Mouse (Mus musculus) stomach, embryonic 16.5 days (tissue): ENCODE measurements around the gene Stk39. TPM values are rescaled to one million over a fixed set of nuclear protein-coding genes. Genes with fewer than 3 reads are reported as not detected.
A peak's percentile ranks its signal among the peaks of the same experiment; 100 is the strongest.

ENCODE experiments used
- ATAC-seq: fragments of 200-750 bp; cut with Nextera tagmentation; 2 replicates; pipeline ENCODE4 v1.8.0; 2017; ENCODE audit warnings: moderate number of reproducible peaks, moderate TSS enrichment; ENCODE audit not compliant: insufficient read depth, low FRiP score
- H3K27ac ChIP-seq: fragments of 300-500 bp; sonication (generic); 2 replicates; pipeline ENCODE4 v1.5.1; 2014; ENCODE audit warnings: low read length
- H3K27me3 ChIP-seq: fragments of 300-500 bp; sonication (generic); 2 replicates; pipeline ENCODE4 v1.6.1; 2014; ENCODE audit warnings: low read length, control low read depth, mixed read lengths; ENCODE audit not compliant: control insufficient read depth, insufficient read depth
- H3K36me3 ChIP-seq: fragments of 300-500 bp; sonication (generic); 2 replicates; pipeline ENCODE4 v1.6.1; 2014; ENCODE audit warnings: low read length; ENCODE audit not compliant: control insufficient read depth, insufficient read depth
- H3K4me1 ChIP-seq: fragments of 300-500 bp; sonication (generic); 2 replicates; pipeline ENCODE4 v1.6.1; 2014; ENCODE audit warnings: low read length, control low read depth, mixed read lengths; ENCODE audit not compliant: control insufficient read depth, insufficient read depth
- H3K4me2 ChIP-seq: fragments of 300-500 bp; sonication (generic); 2 replicates; pipeline ENCODE4 v1.6.1; 2014; ENCODE audit warnings: low read depth, low read length, mixed read lengths
- H3K4me3 ChIP-seq: fragments of 300-500 bp; sonication (generic); replicated peaks from 2 replicates; pipeline ENCODE4 v1.5.1; 2014; ENCODE audit warnings: mild to moderate bottlenecking, low read length
- H3K9ac ChIP-seq: fragments of 300-500 bp; sonication (generic); 2 replicates; pipeline ENCODE4 v1.6.1; 2014; ENCODE audit warnings: low read length
- H3K9me3 ChIP-seq: fragments of 300-500 bp; sonication (generic); replicated peaks from 2 replicates; pipeline ENCODE4 v1.6.1; 2016; ENCODE audit warnings: low read length, control low read depth; ENCODE audit not compliant: control insufficient read depth
- WGBS: fragments of 180-500 bp; shearing (Covaris S2); extraction: QIAGEN DNeasy Blood & Tissue Kit; methylation state at CpG from one replicate; pipeline ENCODE4 v1.1.7; 2014; 5-methylcytosine and 5-hydroxymethylcytosine counted together
- polyA plus RNA-seq: library from polyadenylated mRNA; unstranded; fragments of >200 nt; fragmentation: Nextera tagmentation; extraction: Ambion mirVana; gene quantifications from 2 replicates; pipeline ENCODE4 v1.2.1, GENCODE M21; 2015

Gene Stk39
- polyA plus RNA-seq, 1 experiment from 2014 or later: 9.4 TPM

- no peak overlapping the region for H3K9ac ChIP-seq
- H3K27ac ChIP-seq: no peak overlapping the region
- H3K9me3 ChIP-seq: no peaks in the 10 kb centered on the region
- no peak overlapping the region for H3K4me3 ChIP-seq
- WGBS: 64% methylated on average over 19 of the region's 19 CpGs
- no peaks in the 10 kb centered on the region for H3K36me3 ChIP-seq
- peaks cover 7% of the 10 kb centered on the region; the same call in 1 of the 2 replicates for H3K4me1 ChIP-seq
- no peak for ATAC-seq
- H3K27me3 ChIP-seq: no peaks in the 10 kb centered on the region
- H3K4me2 ChIP-seq: 0 out of 2 replicates have a peak overlapping the region, but pooled peaks have one; percentile 6
Observed at GRCm38 (mm10) chr2:68465266-68466123, 6.6 kb downstream of the Stk39 start.

DNA sequence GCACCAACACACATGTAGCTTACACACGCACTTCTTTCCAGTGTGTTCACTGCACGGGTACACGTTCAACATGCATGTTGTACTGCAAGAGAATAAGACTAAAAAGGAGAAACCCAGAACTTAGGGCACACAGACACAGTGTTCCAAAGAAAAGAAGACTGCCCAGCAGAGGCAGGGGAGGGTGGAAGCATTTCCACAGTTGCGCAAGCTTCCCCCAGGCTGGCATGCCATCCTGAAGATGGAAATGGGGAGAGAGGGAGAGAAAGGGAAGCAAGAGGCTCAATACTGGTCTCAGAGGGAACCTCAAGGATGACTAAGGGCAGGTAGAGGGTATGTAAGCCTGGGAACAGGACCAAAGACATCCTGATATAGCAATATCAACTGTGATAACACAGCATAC lies 7.6 kb downstream of the Stk39 start:
- Histone ChIP-seq H3K9ac (no peak overlapping the region), H3K27ac (no peak overlapping the region), H3K27me3 (no peaks in the 10 kb centered on the region), H3K9me3 (no peaks in the 10 kb centered on the region), H3K36me3 (no peaks in the 10 kb centered on the region), H3K4me1 (peaks cover 7% of the 10 kb centered on the region; the same call in 1 of the 2 replicates), H3K4me3 (no peak overlapping the region), H3K4me2 (no peak overlapping the region)
- WGBS: 96% methylated on average over 4 of the region's 4 CpGs
- no peak for ATAC-seq

GRCm38 (mm10) chr2:68463801-68464200 lies 8.3 kb downstream of the Stk39 start:
- ATAC-seq: no peak
- Histone ChIP-seq H3K4me1 (peaks cover 7% of the 10 kb centered on the region; the same call in 1 of the 2 replicates), H3K9me3 (no peaks in the 10 kb centered on the region), H3K9ac (no peak overlapping the region), H3K27me3 (no peaks in the 10 kb centered on the region), H3K4me3 (no peak overlapping the region), H3K4me2 (no peak overlapping the region), H3K36me3 (no peaks in the 10 kb centered on the region), H3K27ac (no peak overlapping the region)
- 65% methylated on average over 4 of the region's 4 CpGs for WGBS

DNA sequence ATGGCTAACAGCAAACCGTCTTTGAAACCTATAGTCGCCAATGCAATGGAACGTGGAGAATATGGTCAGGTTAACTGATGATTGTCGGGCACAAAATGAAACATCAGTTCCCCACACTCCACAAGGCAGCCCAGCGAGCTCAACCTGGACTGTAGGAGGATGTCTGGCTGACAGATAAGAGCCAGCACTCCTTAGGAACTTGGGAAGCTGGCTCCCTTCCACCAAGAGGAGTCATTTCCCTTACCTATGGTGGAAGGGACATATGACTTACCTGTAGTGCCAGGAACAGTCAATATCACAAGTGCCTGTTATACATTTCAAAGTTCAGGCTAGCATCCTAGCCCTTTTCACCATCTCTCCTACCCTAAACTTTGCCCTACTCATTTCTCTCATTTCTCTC lies 14.0 kb downstream of the Stk39 start:
- Histone ChIP-seq H3K27me3 (no peaks in the 10 kb centered on the region), H3K36me3 (no peaks in the 10 kb centered on the region), H3K9me3 (no peaks in the 10 kb centered on the region), H3K4me1 (no peaks in the 10 kb centered on the region), H3K9ac (no peak overlapping the region), H3K4me3 (no peak overlapping the region), H3K27ac (no peak overlapping the region), H3K4me2 (no peak overlapping the region)
- WGBS: 83% methylated on average over 5 of the region's 5 CpGs
- ATAC-seq: no peak

GRCm38 (mm10) chr2:68457455-68458032 lies 14.5 kb downstream of the Stk39 start:
- Histone ChIP-seq H3K36me3 (no peaks in the 10 kb centered on the region), H3K27me3 (no peaks in the 10 kb centered on the region), H3K4me3 (no peak overlapping the region), H3K9me3 (no peaks in the 10 kb centered on the region), H3K4me1 (no peaks in the 10 kb centered on the region), H3K27ac (no peak overlapping the region), H3K9ac (no peak overlapping the region), H3K4me2 (no peak overlapping the region)
- 53% methylated on average over 6 of the region's 6 CpGs for WGBS
- no peak for ATAC-seq

DNA sequence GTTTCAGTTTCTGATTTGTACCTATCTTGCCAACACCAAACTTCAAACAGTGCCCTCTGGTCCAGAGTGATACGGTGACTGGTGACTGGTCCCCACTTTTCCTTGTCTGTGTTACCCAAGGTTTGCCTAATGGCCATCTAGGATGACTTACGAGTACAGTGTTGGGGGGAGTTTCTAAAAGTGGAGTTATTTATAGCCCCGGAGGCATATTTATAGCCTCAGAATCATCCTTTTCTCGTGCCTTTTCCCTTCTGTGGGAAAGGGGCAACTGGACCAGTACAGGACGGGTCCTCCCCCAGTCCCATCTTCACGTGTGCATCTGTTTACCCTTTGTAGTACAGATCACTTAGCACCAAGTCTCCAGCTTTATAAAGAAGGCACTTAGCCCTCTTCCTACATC lies 15.2 kb downstream of the Stk39 start:
- no peaks in the 10 kb centered on the region for H3K27me3 ChIP-seq
- no peaks in the 10 kb centered on the region for H3K36me3 ChIP-seq
- no peak overlapping the region for H3K9ac ChIP-seq
- no peak for ATAC-seq
- H3K9me3 ChIP-seq: no peaks in the 10 kb centered on the region
- H3K27ac ChIP-seq: no peak overlapping the region
- no peaks in the 10 kb centered on the region for H3K4me1 ChIP-seq
- no peak overlapping the region for H3K4me3 ChIP-seq
- no peak overlapping the region for H3K4me2 ChIP-seq
- 61% methylated on average over 6 of the region's 6 CpGs for WGBS

DNA sequence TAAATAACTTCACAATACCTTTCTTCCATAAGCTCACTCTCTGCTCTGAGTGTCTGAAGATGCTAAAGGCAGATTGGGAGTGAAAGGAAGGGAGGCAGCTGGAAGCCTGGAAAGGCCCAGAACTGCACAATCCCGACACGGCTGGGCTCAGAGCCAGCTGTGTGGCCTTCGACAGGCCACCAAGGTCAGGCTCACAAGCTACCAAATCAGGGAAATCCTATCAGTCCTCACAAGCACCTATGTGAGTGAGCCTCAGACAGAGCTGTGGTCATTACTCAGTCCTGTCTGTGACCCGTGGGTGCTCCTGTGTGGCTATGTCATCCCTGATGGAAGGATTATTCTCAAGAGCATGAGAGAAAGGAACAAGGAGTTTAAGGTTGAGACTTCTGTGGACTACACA lies 19.7 kb downstream of the Stk39 start:
- H3K27ac ChIP-seq: no peak overlapping the region
- 74% methylated on average over 4 of the region's 4 CpGs for WGBS
- H3K27me3 ChIP-seq: no peaks in the 10 kb centered on the region
- H3K36me3 ChIP-seq: no peaks in the 10 kb centered on the region
- no peaks in the 10 kb centered on the region for H3K4me1 ChIP-seq
- no peak overlapping the region for H3K4me3 ChIP-seq
- no peak for ATAC-seq
- no peak overlapping the region for H3K9ac ChIP-seq
- H3K4me2 ChIP-seq: no peak overlapping the region
- H3K9me3 ChIP-seq: no peaks in the 10 kb centered on the region

DNA sequence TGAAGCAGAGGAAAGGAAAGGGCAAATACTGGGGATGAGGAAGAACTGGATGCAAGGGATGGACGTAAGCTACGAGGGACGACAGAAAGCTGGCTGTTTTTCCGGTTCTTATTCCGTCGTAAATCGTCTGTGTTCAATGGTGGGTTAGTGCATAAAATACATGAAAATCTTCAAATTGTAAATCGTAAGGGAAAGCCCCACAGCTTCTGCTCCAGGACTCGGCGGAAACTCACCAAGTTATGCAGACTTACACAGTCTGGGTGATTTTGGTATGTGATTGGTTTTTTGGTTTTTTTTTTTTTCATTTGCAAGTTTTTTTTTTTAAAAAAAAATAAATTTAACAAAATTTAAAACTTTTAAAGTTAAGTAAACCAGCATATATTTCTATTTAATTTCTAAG lies 24.0 kb downstream of the Stk39 start:
- H3K27ac ChIP-seq: no peak overlapping the region
- no peak for ATAC-seq

DNA sequence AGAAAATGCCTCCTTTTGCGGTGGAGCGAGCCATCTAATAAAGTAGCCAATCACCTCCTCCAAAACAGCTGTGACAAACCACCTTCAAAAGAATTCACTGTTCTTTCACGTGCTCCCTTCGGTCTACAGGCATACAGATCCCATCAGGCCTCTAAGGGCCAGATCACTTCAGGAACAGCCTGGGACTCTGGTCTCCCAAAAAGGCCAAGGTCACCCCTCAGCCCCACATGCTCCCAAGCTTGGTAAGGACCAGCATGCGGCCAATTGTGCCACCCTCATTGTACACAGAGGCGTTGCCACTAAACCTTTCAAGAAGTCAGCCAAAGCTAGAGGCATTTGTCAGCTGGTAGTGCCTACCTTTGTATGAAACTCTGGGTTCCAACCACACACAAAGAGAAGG lies 28.9 kb downstream of the Stk39 start:
- Histone ChIP-seq H3K4me1 (peaks cover 8% of the 10 kb centered on the region; the same call in 1 of the 2 replicates), H3K9ac (no peak overlapping the region), H3K4me3 (no peak overlapping the region), H3K36me3 (no peaks in the 10 kb centered on the region), H3K27me3 (no peaks in the 10 kb centered on the region), H3K4me2 (no peak overlapping the region), H3K27ac (no peak overlapping the region), H3K9me3 (no peaks in the 10 kb centered on the region)
- 79% methylated on average over 6 of the region's 6 CpGs for WGBS
- no peak for ATAC-seq

More for the DNA sequence above, 24.0 kb downstream of the Stk39 start:
- Histone ChIP-seq H3K4me2 (no peak overlapping the region), H3K9ac (no peak overlapping the region), H3K9me3 (no peaks in the 10 kb centered on the region), H3K36me3 (no peaks in the 10 kb centered on the region), H3K4me3 (no peak overlapping the region), H3K4me1 (no peaks in the 10 kb centered on the region; the same call in 1 of the 2 replicates), H3K27me3 (no peaks in the 10 kb centered on the region)
- 92% methylated on average over 10 of the region's 10 CpGs for WGBS
